Mouse (Mus musculus): ENCODE results near the gene Slc2a13. TPM values are rescaled to one million over a fixed set of nuclear protein-coding genes. Genes with fewer than 3 reads are reported as not detected.

The Slc2a13 gene
- 0.28 TPM for polyA plus RNA-seq (2015; fragmentation: Illumina TruSeq; extraction: RNeasy Lipid Tissue Mini Kit (QIAGEN cat#74804); ENCODE audit: insufficient read depth, low read depth, low replicate concordance)

GRCm38 (mm10) chr15:91573111-91573538 lies at the start of gene Slc2a13:
Slc2a13 (minus strand) TSS chr15:91573261.

Other genes starting within 250 kb of the Slc2a13 start
- 3.0 TPM for gene Lrrk2, start 99.9 kb upstream of the Slc2a13 start, polyA plus RNA-seq (2015; fragmentation: Illumina TruSeq; extraction: RNeasy Lipid Tissue Mini Kit (QIAGEN cat#74804); ENCODE audit: insufficient read depth, low read depth, low replicate concordance)

All from pancreas, adult 10 weeks (tissue).